Mouse (Mus musculus) lung, embryonic 16.5 days (tissue): ENCODE data around the gene Pstk. TPM values are rescaled to one million over a fixed set of nuclear protein-coding genes. Genes with fewer than 3 reads are reported as not detected.
A peak's percentile ranks its signal among the peaks of the same experiment; 100 is the strongest.
"Not testable (repeated sequence)": the region's sequence is repeated elsewhere in the genome, so short reads cannot be mapped to it uniquely, and the experiment has no call there.

Source experiments
- ATAC-seq: fragments of 200-750 bp; cut with Nextera tagmentation; 2 replicates; pipeline ENCODE4 v1.8.0; 2017; ENCODE audit warnings: low read depth, mild to moderate bottlenecking, moderate library complexity
- H3K27ac ChIP-seq: fragments of 300-500 bp; sonication (generic); 2 replicates; pipeline ENCODE4 v1.5.1; 2014; ENCODE audit warnings: mild to moderate bottlenecking, control low read depth, low read length
- H3K27me3 ChIP-seq: fragments of 300-500 bp; sonication (generic); 2 replicates; pipeline ENCODE4 v1.6.1; 2014; ENCODE audit warnings: low read depth, low read length, mixed read lengths; ENCODE audit not compliant: control insufficient read depth, insufficient read depth
- H3K36me3 ChIP-seq: fragments of 300-500 bp; sonication (generic); 2 replicates; pipeline ENCODE4 v1.6.1; 2014; ENCODE audit warnings: low read length; ENCODE audit not compliant: control insufficient read depth, insufficient read depth
- H3K4me1 ChIP-seq: fragments of 300-500 bp; sonication (generic); replicated peaks from 2 replicates; pipeline ENCODE4 v1.6.1; 2014; ENCODE audit warnings: low read length, mixed read lengths; ENCODE audit not compliant: control insufficient read depth, insufficient read depth
- H3K4me2 ChIP-seq: fragments of 300-500 bp; sonication (generic); 2 replicates; pipeline ENCODE4 v1.6.1; 2014; ENCODE audit warnings: low read depth, low read length, control low read depth
- H3K4me3 ChIP-seq: fragments of 300-500 bp; sonication (generic); 2 replicates; pipeline ENCODE4 v1.5.1; 2014; ENCODE audit warnings: mild to moderate bottlenecking, low read length, control low read depth
- H3K9ac ChIP-seq: fragments of 300-500 bp; sonication (generic); 2 replicates; pipeline ENCODE4 v1.6.1; 2014; ENCODE audit warnings: low read length, control low read depth
- H3K9me3 ChIP-seq: fragments of 300-500 bp; sonication (generic); 2 replicates; pipeline ENCODE4 v1.6.1; 2016; ENCODE audit warnings: low read length; ENCODE audit not compliant: control insufficient read depth
- WGBS: fragments of 180-500 bp; shearing (Covaris S2); extraction: QIAGEN DNeasy Blood & Tissue Kit; methylation state at CpG from one replicate; pipeline ENCODE4 v1.1.7; 2014; 5-methylcytosine and 5-hydroxymethylcytosine counted together
- polyA plus RNA-seq: library from polyadenylated mRNA; unstranded; fragments of >200 nt; fragmentation: Nextera tagmentation; extraction: Ambion mirVana; gene quantifications from 2 replicates; pipeline ENCODE4 v1.2.1, GENCODE M21; 2015

The Pstk gene
- polyA plus RNA-seq, 1 experiment from 2014 or later: 57.8 TPM

- Histone ChIP-seq H3K27ac (peak overlapping the region; percentile 91), H3K27me3 (no peaks in the 10 kb centered on the region), H3K9ac (peak overlapping the region; percentile 92), H3K36me3 (peaks cover 16% of the 10 kb centered on the region; the same call in 1 of the 2 replicates), H3K4me3 (peak overlapping the region; percentile 84), H3K4me2 (peak overlapping the region; percentile 94), H3K4me1 (peaks cover 13% of the 10 kb centered on the region), H3K9me3 (no peaks in the 10 kb centered on the region)
- under 1% methylated on average over 35 of the region's 35 CpGs for WGBS
- peak; percentile 74 for ATAC-seq
Observed at GRCm38 (mm10) chr7:131362269-131362614, 8.7 kb upstream of the Pstk start.

- ATAC-seq: peak; percentile 99
- under 1% methylated on average over 55 of the region's 55 CpGs for WGBS
- H3K4me1 ChIP-seq: peaks cover 13% of the 10 kb centered on the region
Observed at GRCm38 (mm10) chr7:131362615-131363300, 8.2 kb upstream of the Pstk start, which contains the start of gene 2310057M21Rik. Gene 2310057M21Rik (minus strand): TSS chr7:131362759.

GRCm38 (mm10) chr7:131364131-131364530, 6.8 kb upstream of the Pstk start:
- no peak overlapping the region for H3K27ac ChIP-seq
- H3K4me1 ChIP-seq: peaks cover 13% of the 10 kb centered on the region
- ATAC-seq: no peak
- 74% methylated on average over 8 of the region's 8 CpGs for WGBS
- peaks cover under 1% of the 10 kb centered on the region; the same call in 1 of the 2 replicates for H3K36me3 ChIP-seq
- no peak overlapping the region for H3K4me3 ChIP-seq
- no peak overlapping the region for H3K9ac ChIP-seq
- no peaks in the 10 kb centered on the region for H3K27me3 ChIP-seq
- no peaks in the 10 kb centered on the region for H3K9me3 ChIP-seq
- no peak overlapping the region for H3K4me2 ChIP-seq

More at GRCm38 (mm10) chr7:131362615-131363300, 8.2 kb upstream of the Pstk start, which contains the start of gene 2310057M21Rik:
- Histone ChIP-seq H3K4me2 (peak within 1 kb of the TSS; percentile 94), H3K9me3 (no peaks in the 10 kb centered on the region), H3K9ac (peak within 1 kb of the TSS; percentile 92), H3K27me3 (no peaks in the 10 kb centered on the region), H3K36me3 (peaks cover 13% of the 10 kb centered on the region; the same call in 1 of the 2 replicates), H3K27ac (peak within 1 kb of the TSS; percentile 97), H3K4me3 (peak within 1 kb of the TSS; percentile 84)

- Histone ChIP-seq H3K4me1 (peaks cover 3% of the 10 kb centered on the region; the same call in 1 of the 2 replicates), H3K27ac (peak overlapping the region; percentile 99), H3K9me3 (no peaks in the 10 kb centered on the region), H3K9ac (peak overlapping the region; percentile 92), H3K36me3 (no peaks in the 10 kb centered on the region), H3K4me3 (peak overlapping the region; percentile 78), H3K4me2 (peak overlapping the region; percentile 71), H3K27me3 (no peaks in the 10 kb centered on the region)
- WGBS: 5% methylated on average over 9 of the region's 9 CpGs
- ATAC-seq: no peak; the same call in 1 of the 2 replicates
Observed at GRCm38 (mm10) chr7:131371470-131371860, 524 bp downstream of the Pstk start.

- H3K27me3 ChIP-seq: no peaks in the 10 kb centered on the region
- peaks cover 3% of the 10 kb centered on the region; the same call in 1 of the 2 replicates for H3K4me1 ChIP-seq
- H3K4me3 ChIP-seq: peak overlapping the region; percentile 78
- 71% methylated on average over 9 of the region's 9 CpGs for WGBS
- no peak overlapping the region; the same call in 1 of the 2 replicates for H3K27ac ChIP-seq
- H3K36me3 ChIP-seq: no peaks in the 10 kb centered on the region
- peak overlapping the region; percentile 92 for H3K9ac ChIP-seq
- H3K4me2 ChIP-seq: peak overlapping the region; percentile 71
- ATAC-seq: no peak
- H3K9me3 ChIP-seq: no peaks in the 10 kb centered on the region
Observed at GRCm38 (mm10) chr7:131371880-131372651, 1.1 kb downstream of the Pstk start.

DNA sequence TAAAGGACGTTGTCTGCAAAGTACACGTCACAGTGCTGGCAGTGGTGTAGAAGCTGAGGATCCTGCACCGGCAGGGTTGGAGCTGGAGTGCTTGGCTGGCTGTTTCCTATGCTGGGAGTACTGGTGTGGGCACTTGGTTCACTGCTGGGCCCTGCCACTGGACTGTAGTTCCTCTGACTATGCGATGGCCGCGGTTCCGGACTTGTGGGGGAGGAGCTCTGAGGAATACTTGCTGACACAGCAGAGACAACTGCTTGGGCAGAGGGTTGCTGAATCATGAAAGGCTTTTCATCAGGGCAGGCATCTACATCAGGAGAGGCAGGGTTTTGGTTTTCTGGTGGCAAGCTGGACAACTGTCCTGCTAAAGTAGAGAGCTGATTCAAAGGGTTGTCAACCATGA, 20.8 kb downstream of the Pstk start:
- WGBS: 76% methylated on average over 6 of the region's 7 CpGs

GRCm38 (mm10) chr7:131409321-131409987, 38.5 kb downstream of the Pstk start:
- WGBS: 3% methylated on average over 16 of the region's 16 CpGs
- peak overlapping the region; percentile 83 for H3K4me2 ChIP-seq
- no peak for ATAC-seq
- H3K36me3 ChIP-seq: no peaks in the 10 kb centered on the region
- no peaks in the 10 kb centered on the region for H3K9me3 ChIP-seq
- peak overlapping the region; percentile 98 for H3K9ac ChIP-seq
- H3K4me3 ChIP-seq: peak overlapping the region; percentile 98
- H3K4me1 ChIP-seq: peaks cover 17% of the 10 kb centered on the region
- H3K27me3 ChIP-seq: no peaks in the 10 kb centered on the region
- no peak overlapping the region for H3K27ac ChIP-seq

More for the DNA sequence above, 20.8 kb downstream of the Pstk start:
- H3K9me3 ChIP-seq, H3K4me3 ChIP-seq, H3K4me2 ChIP-seq, H3K27ac ChIP-seq, H3K4me1 ChIP-seq, H3K9ac ChIP-seq, ATAC-seq, H3K27me3 ChIP-seq: not testable (repeated sequence)
- H3K36me3 ChIP-seq: peaks cover 22% of the 10 kb centered on the region

- ATAC-seq: peak; percentile 36
- 0% methylated on average over 38 of the region's 38 CpGs for WGBS
Observed at GRCm38 (mm10) chr7:131409988-131410385, 39.0 kb downstream of the Pstk start.

More at GRCm38 (mm10) chr7:131409988-131410385, 39.0 kb downstream of the Pstk start:
- Histone ChIP-seq H3K36me3 (no peaks in the 10 kb centered on the region), H3K9me3 (no peaks in the 10 kb centered on the region), H3K4me3 (peak overlapping the region; percentile 98), H3K27ac (peak overlapping the region; percentile 65), H3K9ac (peak overlapping the region; percentile 98), H3K4me1 (peaks cover 17% of the 10 kb centered on the region), H3K27me3 (no peaks in the 10 kb centered on the region), H3K4me2 (peak overlapping the region; percentile 83)
